Mouse (Mus musculus): ENCODE data around the gene Cdh23. TPM values are rescaled to one million over a fixed set of nuclear protein-coding genes. Genes with fewer than 3 reads are reported as not detected.

Gene Cdh23
- total and polyA plus RNA-seq, 3 experiments, result 4.7 to 7.7 (median 7.0) TPM

- WGBS, result 62% methylated on average over 9 of the region's 9 CpGs
- DNase-seq, result no peak
- Histone ChIP-seq H3K27me3 (ENCODE audit: control insufficient read depth, insufficient read depth, low read length) (no peaks in the 10 kb centered on the region), H3K27ac (no peak overlapping the region), H3K9ac (ENCODE audit: low read depth, low read length) (no peak overlapping the region), H3K4me3 (no peak overlapping the region), H3K4me1 (ENCODE audit: control insufficient read depth, insufficient read depth, low read length) (peaks cover 7% of the 10 kb centered on the region; the same call in 1 of the 2 replicates), H3K36me3 (ENCODE audit: control insufficient read depth, insufficient read depth, low read length) (no peaks in the 10 kb centered on the region), H3K79me2 (replicated peaks; ENCODE audit: control insufficient read depth, insufficient read depth, low read length) (peaks cover 1% of the 10 kb centered on the region; the same call in 1 of the 2 replicates)
- no peak for TF ChIP-seq CTCF (IDR thresholded peaks at IDR 0.05)
- TF ChIP-seq EP300 (IDR thresholded peaks at IDR 0.05; ENCODE audit: insufficient read depth, low read depth, low read length), result no peak
- no peak for TF ChIP-seq POLR2A (IDR thresholded peaks at IDR 0.05; ENCODE audit: insufficient read depth, low read depth, low read length)
- intact Hi-C loops (cut with DNase I), result no loop called here
Observed at GRCm38 (mm10) chr10:60296027-60296426, 400.3 kb downstream of the Cdh23 start.

GRCm38 (mm10) chr10:60295356-60295755, 400.9 kb downstream of the Cdh23 start:
- peaks cover 10% of the 10 kb centered on the region for H3K4me1 ChIP-seq (ENCODE audit: control insufficient read depth, insufficient read depth, low read length)
- peaks cover 3% of the 10 kb centered on the region for H3K79me2 ChIP-seq (replicated peaks; ENCODE audit: control insufficient read depth, insufficient read depth, low read length)
- WGBS, result 71% methylated on average over 3 of the region's 3 CpGs
- H3K27me3 ChIP-seq (ENCODE audit: control insufficient read depth, insufficient read depth, low read length), result no peaks in the 10 kb centered on the region
- no peak overlapping the region for H3K4me3 ChIP-seq
- no peaks in the 10 kb centered on the region for H3K36me3 ChIP-seq (ENCODE audit: control insufficient read depth, insufficient read depth, low read length)
- no peak overlapping the region for H3K27ac ChIP-seq
- intact Hi-C loops (cut with DNase I), result no loop called here
- DNase-seq, result no peak
- no peak overlapping the region for H3K9ac ChIP-seq (ENCODE audit: low read depth, low read length)
- no peak for TF ChIP-seq POLR2A (IDR thresholded peaks at IDR 0.05; ENCODE audit: insufficient read depth, low read depth, low read length)
- no peak for TF ChIP-seq CTCF (IDR thresholded peaks at IDR 0.05)
- no peak for TF ChIP-seq EP300 (IDR thresholded peaks at IDR 0.05; ENCODE audit: insufficient read depth, low read depth, low read length)

- H3K79me2 ChIP-seq (replicated peaks; ENCODE audit: control insufficient read depth, insufficient read depth, low read length), result peaks cover 3% of the 10 kb centered on the region
- H3K4me1 ChIP-seq (ENCODE audit: control insufficient read depth, insufficient read depth, low read length), result peaks cover 16% of the 10 kb centered on the region
- H3K27ac ChIP-seq, result no peak overlapping the region
- H3K27me3 ChIP-seq (ENCODE audit: control insufficient read depth, insufficient read depth, low read length), result no peaks in the 10 kb centered on the region
- no peak for DNase-seq
- intact Hi-C loops (cut with DNase I), result no loop called here
- WGBS, result 75% methylated on average over 7 of the region's 7 CpGs
- no peak for TF ChIP-seq POLR2A (IDR thresholded peaks at IDR 0.05; ENCODE audit: insufficient read depth, low read depth, low read length)
- no peak for TF ChIP-seq EP300 (IDR thresholded peaks at IDR 0.05; ENCODE audit: insufficient read depth, low read depth, low read length)
- TF ChIP-seq CTCF (IDR thresholded peaks at IDR 0.05), result no peak
- H3K4me3 ChIP-seq, result no peak overlapping the region
- no peak overlapping the region for H3K9ac ChIP-seq (ENCODE audit: low read depth, low read length)
- no peaks in the 10 kb centered on the region for H3K36me3 ChIP-seq (ENCODE audit: control insufficient read depth, insufficient read depth, low read length)
Observed at GRCm38 (mm10) chr10:60294621-60295020, 401.7 kb downstream of the Cdh23 start.

- TF ChIP-seq CTCF (IDR thresholded peaks at IDR 0.05) (no peak), POLR2A (IDR thresholded peaks at IDR 0.05; ENCODE audit: insufficient read depth, low read depth, low read length) (no peak), EP300 (IDR thresholded peaks at IDR 0.05; ENCODE audit: insufficient read depth, low read depth, low read length) (no peak)
Observed at GRCm38 (mm10) chr10:60292209-60292608, 404.1 kb downstream of the Cdh23 start.

GRCm38 (mm10) chr10:60290739-60291110, 405.6 kb downstream of the Cdh23 start:
- no peak for DNase-seq
- H3K4me3 ChIP-seq, result no peak overlapping the region
- TF ChIP-seq EP300 (IDR thresholded peaks at IDR 0.05; ENCODE audit: insufficient read depth, low read depth, low read length), result no peak
- no peak for TF ChIP-seq POLR2A (IDR thresholded peaks at IDR 0.05; ENCODE audit: insufficient read depth, low read depth, low read length)
- no peak for TF ChIP-seq CTCF (IDR thresholded peaks at IDR 0.05)
- peaks cover 35% of the 10 kb centered on the region for H3K4me1 ChIP-seq (ENCODE audit: control insufficient read depth, insufficient read depth, low read length)
- H3K9ac ChIP-seq (ENCODE audit: low read depth, low read length), result no peak overlapping the region
- H3K79me2 ChIP-seq (replicated peaks; ENCODE audit: control insufficient read depth, insufficient read depth, low read length), result peaks cover 8% of the 10 kb centered on the region
- H3K36me3 ChIP-seq (ENCODE audit: control insufficient read depth, insufficient read depth, low read length), result peaks cover 11% of the 10 kb centered on the region; the same call in 1 of the 2 replicates
- H3K27me3 ChIP-seq (ENCODE audit: control insufficient read depth, insufficient read depth, low read length), result no peaks in the 10 kb centered on the region
- intact Hi-C loops (cut with DNase I), result no loop called here
- no peak overlapping the region; the same call in 1 of the 2 replicates for H3K27ac ChIP-seq
- WGBS, result 67% methylated on average over 8 of the region's 8 CpGs

More at GRCm38 (mm10) chr10:60292209-60292608, 404.1 kb downstream of the Cdh23 start:
- Histone ChIP-seq H3K27me3 (ENCODE audit: control insufficient read depth, insufficient read depth, low read length) (no peaks in the 10 kb centered on the region), H3K9ac (ENCODE audit: low read depth, low read length) (no peak overlapping the region), H3K27ac (no peak overlapping the region), H3K4me1 (ENCODE audit: control insufficient read depth, insufficient read depth, low read length) (peaks cover 29% of the 10 kb centered on the region), H3K79me2 (replicated peaks; ENCODE audit: control insufficient read depth, insufficient read depth, low read length) (peaks cover 7% of the 10 kb centered on the region), H3K4me3 (no peak overlapping the region), H3K36me3 (ENCODE audit: control insufficient read depth, insufficient read depth, low read length) (peaks cover 6% of the 10 kb centered on the region; the same call in 1 of the 2 replicates)
- WGBS, result 51% methylated on average over 8 of the region's 8 CpGs
- no peak for DNase-seq
- intact Hi-C loops (cut with DNase I), result no loop called here

- H3K27ac ChIP-seq, result no peak overlapping the region; the same call in 1 of the 2 replicates
- no peak for DNase-seq
- H3K4me3 ChIP-seq, result no peak overlapping the region
- TF ChIP-seq CTCF (IDR thresholded peaks at IDR 0.05) (no peak), POLR2A (IDR thresholded peaks at IDR 0.05; ENCODE audit: insufficient read depth, low read depth, low read length) (no peak)
- H3K27me3 ChIP-seq (ENCODE audit: control insufficient read depth, insufficient read depth, low read length), result no peaks in the 10 kb centered on the region
- H3K9ac ChIP-seq (ENCODE audit: low read depth, low read length), result no peak overlapping the region
- peaks cover 16% of the 10 kb centered on the region for H3K36me3 ChIP-seq (ENCODE audit: control insufficient read depth, insufficient read depth, low read length)
- peaks cover 9% of the 10 kb centered on the region for H3K79me2 ChIP-seq (replicated peaks; ENCODE audit: control insufficient read depth, insufficient read depth, low read length)
- peaks cover 40% of the 10 kb centered on the region for H3K4me1 ChIP-seq (ENCODE audit: control insufficient read depth, insufficient read depth, low read length)
- WGBS, result 33% methylated on average over 7 of the region's 7 CpGs
- intact Hi-C loops (cut with DNase I), result no loop called here
Observed at GRCm38 (mm10) chr10:60290026-60290738, 406.1 kb downstream of the Cdh23 start.

Measured in heart, adult 2 months (tissue).